Mouse (Mus musculus): Measurements from ENCODE around the gene Gm49396. TPM values are rescaled to one million over a fixed set of nuclear protein-coding genes. Genes with fewer than 3 reads are reported as not detected.

The Gm49396 gene
- polyA plus RNA-seq, 1 experiment from 2014 or later = 4.5 TPM

- no peak for ATAC-seq
These were observed 749 bp downstream of the Gm49396 start for GRCm38 (mm10) chr7:30563906-30564280.

GRCm38 (mm10) chr7:30564970-30565571 lies 1.9 kb downstream of the Gm49396 start, which contains the start of gene Igflr1:
TSS of gene Igflr1 (plus strand) at chr7:30565427.
- no peak within 1 kb of the TSS for H3K27ac ChIP-seq (ENCODE audit: low read length)
- TF ChIP-seq EP300 (IDR thresholded peaks at IDR 0.05) (no peak), CTCF (IDR thresholded peaks at IDR 0.05) (no peak)
- H3K9me3 ChIP-seq (ENCODE audit: low read length) = no peaks in the 10 kb centered on the region
- ATAC-seq (no peak), DNase-seq (ENCODE audit: low spot score) (no peak)
- no peak within 1 kb of the TSS for H3K4me3 ChIP-seq (ENCODE audit: low read depth, low read length)
- no peaks in the 10 kb centered on the region for H3K27me3 ChIP-seq (replicated peaks; ENCODE audit: insufficient read depth, low read length)
- H3K4me2 ChIP-seq (replicated peaks; ENCODE audit: low read depth, low read length) = no peak within 1 kb of the TSS
- peaks cover 3% of the 10 kb centered on the region; the same call in 1 of the 2 replicates for H3K4me1 ChIP-seq (ENCODE audit: insufficient read depth, low read depth, low read length)
- peaks cover 24% of the 10 kb centered on the region for H3K36me3 ChIP-seq (ENCODE audit: insufficient read depth, low read length)
- WGBS = 94% methylated on average over 12 of the region's 12 CpGs
- H3K9ac ChIP-seq (replicated peaks; ENCODE audit: low read depth) = no peak within 1 kb of the TSS

More at GRCm38 (mm10) chr7:30563906-30564280, 749 bp downstream of the Gm49396 start:
- no peak for TF ChIP-seq EP300 (IDR thresholded peaks at IDR 0.05)
- TF ChIP-seq CTCF (IDR thresholded peaks at IDR 0.05) = no peak
- Histone ChIP-seq H3K36me3 (ENCODE audit: insufficient read depth, low read length) (peaks cover 13% of the 10 kb centered on the region), H3K4me1 (ENCODE audit: insufficient read depth, low read depth, low read length) (peaks cover 6% of the 10 kb centered on the region; the same call in 1 of the 2 replicates), H3K27me3 (replicated peaks; ENCODE audit: insufficient read depth, low read length) (no peaks in the 10 kb centered on the region), H3K27ac (ENCODE audit: low read length) (peak overlapping the region; percentile 95; the same call in 1 of the 2 replicates), H3K4me2 (replicated peaks; ENCODE audit: low read depth, low read length) (peak overlapping the region; percentile 72), H3K4me3 (ENCODE audit: low read depth, low read length) (peak overlapping the region; percentile 81), H3K9ac (replicated peaks; ENCODE audit: low read depth) (peak overlapping the region; percentile 73), H3K9me3 (ENCODE audit: low read length) (no peaks in the 10 kb centered on the region)
- no peak for DNase-seq (ENCODE audit: low spot score)
- WGBS = 19% methylated on average over 6 of the region's 6 CpGs

- ATAC-seq = no peak
- TF ChIP-seq CTCF (IDR thresholded peaks at IDR 0.05) = no peak
These were observed 2.9 kb downstream of the Gm49396 start for GRCm38 (mm10) chr7:30566033-30566432.

GRCm38 (mm10) chr7:30567555-30567954 lies 4.4 kb downstream of the Gm49396 start:
- H3K36me3 ChIP-seq (ENCODE audit: insufficient read depth, low read length) = peaks cover 36% of the 10 kb centered on the region
- H3K9ac ChIP-seq (replicated peaks; ENCODE audit: low read depth) = no peak overlapping the region
- no peak for DNase-seq (ENCODE audit: low spot score)
- no peak overlapping the region for H3K4me2 ChIP-seq (replicated peaks; ENCODE audit: low read depth, low read length)
- H3K4me1 ChIP-seq (ENCODE audit: insufficient read depth, low read depth, low read length) = peaks cover 3% of the 10 kb centered on the region; the same call in 1 of the 2 replicates
- ATAC-seq = no peak
- H3K27me3 ChIP-seq (replicated peaks; ENCODE audit: insufficient read depth, low read length) = no peaks in the 10 kb centered on the region
- no peak overlapping the region for H3K27ac ChIP-seq (ENCODE audit: low read length)
- H3K9me3 ChIP-seq (ENCODE audit: low read length) = no peaks in the 10 kb centered on the region
- TF ChIP-seq CTCF (IDR thresholded peaks at IDR 0.05) = no peak
- TF ChIP-seq EP300 (IDR thresholded peaks at IDR 0.05) = no peak
- 90% methylated on average over 11 of the region's 11 CpGs for WGBS
- H3K4me3 ChIP-seq (ENCODE audit: low read depth, low read length) = no peak overlapping the region

More at GRCm38 (mm10) chr7:30566033-30566432, 2.9 kb downstream of the Gm49396 start:
- Histone ChIP-seq H3K27me3 (replicated peaks; ENCODE audit: insufficient read depth, low read length) (no peaks in the 10 kb centered on the region), H3K4me2 (replicated peaks; ENCODE audit: low read depth, low read length) (no peak overlapping the region), H3K9ac (replicated peaks; ENCODE audit: low read depth) (no peak overlapping the region), H3K4me3 (ENCODE audit: low read depth, low read length) (no peak overlapping the region), H3K27ac (ENCODE audit: low read length) (no peak overlapping the region), H3K4me1 (ENCODE audit: insufficient read depth, low read depth, low read length) (peaks cover 3% of the 10 kb centered on the region; the same call in 1 of the 2 replicates), H3K9me3 (ENCODE audit: low read length) (no peaks in the 10 kb centered on the region), H3K36me3 (ENCODE audit: insufficient read depth, low read length) (peaks cover 24% of the 10 kb centered on the region)
- 70% methylated on average over 9 of the region's 9 CpGs for WGBS
- DNase-seq (ENCODE audit: low spot score) = no peak

- H3K4me3 ChIP-seq (ENCODE audit: low read depth, low read length) = no peak overlapping the region
- H3K9me3 ChIP-seq (ENCODE audit: low read length) = no peaks in the 10 kb centered on the region
- TF ChIP-seq EP300 (IDR thresholded peaks at IDR 0.05) (no peak), CTCF (IDR thresholded peaks at IDR 0.05) (no peak)
- no peak overlapping the region for H3K9ac ChIP-seq (replicated peaks; ENCODE audit: low read depth)
- H3K4me1 ChIP-seq (ENCODE audit: insufficient read depth, low read depth, low read length) = no peaks in the 10 kb centered on the region
- peaks cover 66% of the 10 kb centered on the region for H3K36me3 ChIP-seq (ENCODE audit: insufficient read depth, low read length)
- H3K27ac ChIP-seq (ENCODE audit: low read length) = no peak overlapping the region
- no peak for DNase-seq (ENCODE audit: low spot score)
- WGBS = 86% methylated on average over 5 of the region's 5 CpGs
- ATAC-seq = no peak
- H3K4me2 ChIP-seq (replicated peaks; ENCODE audit: low read depth, low read length) = no peak overlapping the region
- no peaks in the 10 kb centered on the region for H3K27me3 ChIP-seq (replicated peaks; ENCODE audit: insufficient read depth, low read length)
These were observed 9.2 kb downstream of the Gm49396 start for GRCm38 (mm10) chr7:30572389-30572788.

- no peak for DNase-seq (ENCODE audit: low spot score)
- no peak overlapping the region for H3K4me2 ChIP-seq (replicated peaks; ENCODE audit: low read depth, low read length)
- no peak for TF ChIP-seq CTCF (IDR thresholded peaks at IDR 0.05)
- no peak for TF ChIP-seq EP300 (IDR thresholded peaks at IDR 0.05)
- no peaks in the 10 kb centered on the region for H3K9me3 ChIP-seq (ENCODE audit: low read length)
- H3K4me3 ChIP-seq (ENCODE audit: low read depth, low read length) = no peak overlapping the region
- H3K27ac ChIP-seq (ENCODE audit: low read length) = no peak overlapping the region
- no peak overlapping the region for H3K9ac ChIP-seq (replicated peaks; ENCODE audit: low read depth)
- H3K4me1 ChIP-seq (ENCODE audit: insufficient read depth, low read depth, low read length) = no peaks in the 10 kb centered on the region
- peaks cover 71% of the 10 kb centered on the region for H3K36me3 ChIP-seq (ENCODE audit: insufficient read depth, low read length)
- H3K27me3 ChIP-seq (replicated peaks; ENCODE audit: insufficient read depth, low read length) = no peaks in the 10 kb centered on the region
- 43% methylated on average over 2 of the region's 2 CpGs for WGBS
- no peak for ATAC-seq
These were observed 9.8 kb downstream of the Gm49396 start for GRCm38 (mm10) chr7:30572969-30573368.
